Mouse (Mus musculus): ENCODE data around the gene Gm3336. TPM values are rescaled to one million over a fixed set of nuclear protein-coding genes. Genes with fewer than 3 reads are reported as not detected.

The Gm3336 gene
- total RNA-seq, 2 experiments from 2014 or later: not detected

GRCm38 (mm10) chr8:70743656-70744590 lies 25.6 kb downstream of the Gm3336 start:
- DNase-seq: peak; percentile 77 to 80

GRCm38 (mm10) chr8:70744806-70745205 lies 26.5 kb downstream of the Gm3336 start:
- no peak for DNase-seq
- intact Hi-C loops (cut with DNase I): no loop called here

More at GRCm38 (mm10) chr8:70743656-70744590, 25.6 kb downstream of the Gm3336 start:
- intact Hi-C loops (cut with DNase I): no loop called here

- DNase-seq: no peak
- intact Hi-C loops (cut with DNase I): no loop called here
These were observed 27.4 kb downstream of the Gm3336 start for GRCm38 (mm10) chr8:70745691-70746220.

GRCm38 (mm10) chr8:70746676-70747075 lies 28.3 kb downstream of the Gm3336 start:
- intact Hi-C loops (cut with DNase I): no loop called here
- no peak for DNase-seq

GRCm38 (mm10) chr8:70747211-70747890 lies 29.0 kb downstream of the Gm3336 start:
- intact Hi-C loops (cut with DNase I): no loop called here
- no peak for DNase-seq

GRCm38 (mm10) chr8:70748246-70749096 lies 30.1 kb downstream of the Gm3336 start:
- no peak for DNase-seq
- intact Hi-C loops (cut with DNase I): no loop called here

GRCm38 (mm10) chr8:70749097-70749674 lies 30.8 kb downstream of the Gm3336 start:
- intact Hi-C loops (cut with DNase I): no loop called here
- DNase-seq: no peak

GRCm38 (mm10) chr8:70750128-70750680 lies 31.9 kb downstream of the Gm3336 start:
- peak in 1 of 2 experiments; percentile 31 for DNase-seq
- intact Hi-C loops (cut with DNase I): no loop called here

- intact Hi-C loops (cut with DNase I): loop anchor here (1.0 kb wide), 1 partner anchor 32 kb away; no protein-coding TSS in a partner anchor
- peak; percentile 85 to 86 for DNase-seq
These were observed 33.8 kb downstream of the Gm3336 start for GRCm38 (mm10) chr8:70752000-70752764.

- intact Hi-C loops (cut with DNase I): no loop called here
- DNase-seq: peak; percentile 95 to 96
These were observed 34.8 kb downstream of the Gm3336 start for GRCm38 (mm10) chr8:70753151-70753550.

GRCm38 (mm10) chr8:70754043-70754870 lies 35.9 kb downstream of the Gm3336 start, which contains the start of gene Rab3a:
Rab3a (plus strand) TSS chr8:70754679.
- intact Hi-C loops (cut with DNase I): no loop called here

GRCm38 (mm10) chr8:70754871-70755660 lies 36.7 kb downstream of the Gm3336 start:
- DNase-seq: peak; percentile 63 to 78
- intact Hi-C loops (cut with DNase I): no loop called here

More at GRCm38 (mm10) chr8:70754043-70754870, 35.9 kb downstream of the Gm3336 start, which contains the start of gene Rab3a:
- peak; percentile 98 for DNase-seq

GRCm38 (mm10) chr8:70755661-70756475 lies 37.5 kb downstream of the Gm3336 start:
- DNase-seq: peak; percentile 9 to 20

GRCm38 (mm10) chr8:70756476-70757040 lies 38.2 kb downstream of the Gm3336 start:
- peak; percentile 6 for DNase-seq
- intact Hi-C loops (cut with DNase I): no loop called here

More at GRCm38 (mm10) chr8:70755661-70756475, 37.5 kb downstream of the Gm3336 start:
- intact Hi-C loops (cut with DNase I): no loop called here

GRCm38 (mm10) chr8:70757523-70758307 lies 39.4 kb downstream of the Gm3336 start:
- intact Hi-C loops (cut with DNase I): no loop called here
- peak; percentile 29 to 52 for DNase-seq

Measured in heart, postnatal 10 days (tissue).